Mouse (Mus musculus) neural tube, embryonic 12.5 days (tissue): ENCODE measurements around the gene Vsx2. TPM values are rescaled to one million over a fixed set of nuclear protein-coding genes. Genes with fewer than 3 reads are reported as not detected.
A peak's percentile ranks its signal among the peaks of the same experiment; 100 is the strongest.
"Not testable (repeated sequence)": the region's sequence is repeated elsewhere in the genome, so short reads cannot be mapped to it uniquely, and the experiment has no call there.

Source experiments
- ATAC-seq: fragments of 200-750 bp; cut with Nextera tagmentation; 2 replicates; pipeline ENCODE4 v1.8.0; 2017; ENCODE audit warnings: low read depth, mild to moderate bottlenecking, moderate TSS enrichment, moderate library complexity; ENCODE audit not compliant: low FRiP score
- H3K27ac ChIP-seq: fragments of 300-500 bp; sonication (generic); 2 replicates; pipeline ENCODE4 v1.5.1; 2016
- H3K27me3 ChIP-seq: fragments of 300-500 bp; sonication (generic); replicated peaks from 2 replicates; pipeline ENCODE4 v1.6.1; 2016; ENCODE audit warnings: mild to moderate bottlenecking
- H3K36me3 ChIP-seq: fragments of 300-500 bp; sonication (generic); 2 replicates; pipeline ENCODE4 v1.6.1; 2016; ENCODE audit warnings: mild to moderate bottlenecking
- H3K4me1 ChIP-seq: fragments of 300-500 bp; sonication (generic); 2 replicates; pipeline ENCODE4 v1.6.1; 2016
- H3K4me2 ChIP-seq: fragments of 300-500 bp; sonication (generic); replicated peaks from 2 replicates; pipeline ENCODE4 v1.6.1; 2016; ENCODE audit warnings: mild to moderate bottlenecking
- H3K4me3 ChIP-seq: fragments of 300-500 bp; sonication (generic); 2 replicates; pipeline ENCODE4 v1.5.1; 2016
- H3K9ac ChIP-seq: fragments of 300-500 bp; sonication (generic); 2 replicates; pipeline ENCODE4 v1.6.1; 2016; ENCODE audit warnings: mild to moderate bottlenecking
- H3K9me3 ChIP-seq: fragments of 300-500 bp; sonication (generic); 2 replicates; pipeline ENCODE4 v1.6.1; 2016; ENCODE audit warnings: mild to moderate bottlenecking
- WGBS: fragments of 180-500 bp; shearing (Covaris S2); methylation state at CpG from one replicate; pipeline ENCODE4 v1.1.7; 2016; 5-methylcytosine and 5-hydroxymethylcytosine counted together
- polyA plus RNA-seq: library from polyadenylated mRNA; unstranded; fragments of >200 nt; fragmentation: Nextera tagmentation; extraction: Ambion mirVana; gene quantifications from 2 replicates; pipeline ENCODE4 v1.2.1, GENCODE M21; 2016

Vsx2 gene
- polyA plus RNA-seq, result 6.6 and 6.9 TPM in 2 replicates

DNA sequence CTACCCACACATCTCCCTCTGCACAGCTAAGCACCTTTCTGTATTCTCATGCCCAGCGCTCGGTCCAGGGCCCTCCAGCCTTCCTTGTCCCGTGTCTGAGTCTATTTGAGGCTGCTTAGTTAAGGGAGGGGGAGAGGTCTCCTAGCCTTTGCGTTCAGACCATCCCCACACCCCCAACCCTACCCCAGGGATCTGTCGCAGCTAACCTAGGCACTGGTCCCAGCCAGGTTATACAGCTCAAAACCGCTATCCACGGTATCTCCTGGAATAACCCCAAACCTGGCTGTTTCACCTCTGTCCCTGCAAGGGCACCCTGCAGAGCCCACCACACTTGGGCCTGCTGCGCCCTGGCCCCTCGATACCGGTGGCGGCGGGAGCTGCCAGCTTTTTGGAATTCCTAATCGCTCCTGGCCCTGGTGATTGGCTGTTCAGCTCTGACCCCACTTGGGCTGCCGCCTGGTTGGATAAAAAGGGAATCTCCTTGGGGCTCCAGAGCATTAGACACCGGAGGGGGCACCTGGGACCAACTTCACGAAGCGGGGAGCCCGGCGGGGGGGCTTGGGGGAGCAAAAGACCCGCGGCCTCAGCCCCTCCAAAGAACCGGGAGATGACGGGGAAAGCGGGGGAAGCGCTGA lies at the start of gene Vsx2:
Gene Vsx2, plus strand, starts transcription at position 427 of the 635 bp plus-strand sequence.
- no peaks in the 10 kb centered on the region for H3K36me3 ChIP-seq
- H3K9me3 ChIP-seq, result no peaks in the 10 kb centered on the region
- under 1% methylated on average over 25 of the region's 25 CpGs for WGBS
- H3K4me2 ChIP-seq, result peak within 1 kb of the TSS; percentile 12; the same call in 1 of the 2 replicates
- no peak for ATAC-seq
- H3K9ac ChIP-seq, result no peak within 1 kb of the TSS
- H3K4me3 ChIP-seq, result peak within 1 kb of the TSS; percentile 22
- peaks cover 77% of the 10 kb centered on the region for H3K27me3 ChIP-seq
- peaks cover 17% of the 10 kb centered on the region for H3K4me1 ChIP-seq
- H3K27ac ChIP-seq, result no peak within 1 kb of the TSS

GRCm38 (mm10) chr12:84523728-84524127 lies 45.8 kb upstream of the Vsx2 start:
- Histone ChIP-seq H3K27ac (no peak overlapping the region), H3K9me3 (no peaks in the 10 kb centered on the region), H3K4me2 (no peak overlapping the region), H3K27me3 (peaks cover 29% of the 10 kb centered on the region), H3K4me1 (peaks cover 2% of the 10 kb centered on the region; the same call in 1 of the 2 replicates), H3K4me3 (no peak overlapping the region), H3K9ac (no peak overlapping the region), H3K36me3 (no peaks in the 10 kb centered on the region)
- ATAC-seq, result no peak
- 66% methylated on average over 3 of the region's 3 CpGs for WGBS

GRCm38 (mm10) chr12:84524147-84525050 lies 45.2 kb upstream of the Vsx2 start:
- Histone ChIP-seq H3K9me3 (no peaks in the 10 kb centered on the region), H3K4me2 (no peak overlapping the region), H3K9ac (no peak overlapping the region), H3K4me3 (no peak overlapping the region), H3K36me3 (no peaks in the 10 kb centered on the region), H3K27me3 (peaks cover 35% of the 10 kb centered on the region), H3K4me1 (peaks cover 2% of the 10 kb centered on the region; the same call in 1 of the 2 replicates), H3K27ac (no peak overlapping the region)
- no peak for ATAC-seq
- 62% methylated on average over 11 of the region's 11 CpGs for WGBS

- no peaks in the 10 kb centered on the region for H3K36me3 ChIP-seq
- H3K4me3 ChIP-seq, result no peak overlapping the region
- H3K4me1 ChIP-seq, result peaks cover 2% of the 10 kb centered on the region; the same call in 1 of the 2 replicates
- no peaks in the 10 kb centered on the region for H3K9me3 ChIP-seq
- no peak overlapping the region for H3K27ac ChIP-seq
- no peak for ATAC-seq
- 87% methylated on average over 12 of the region's 12 CpGs for WGBS
- peaks cover 41% of the 10 kb centered on the region for H3K27me3 ChIP-seq
- H3K9ac ChIP-seq, result no peak overlapping the region
- no peak overlapping the region for H3K4me2 ChIP-seq
Measured at GRCm38 (mm10) chr12:84525422-84525821, 44.1 kb upstream of the Vsx2 start.

DNA sequence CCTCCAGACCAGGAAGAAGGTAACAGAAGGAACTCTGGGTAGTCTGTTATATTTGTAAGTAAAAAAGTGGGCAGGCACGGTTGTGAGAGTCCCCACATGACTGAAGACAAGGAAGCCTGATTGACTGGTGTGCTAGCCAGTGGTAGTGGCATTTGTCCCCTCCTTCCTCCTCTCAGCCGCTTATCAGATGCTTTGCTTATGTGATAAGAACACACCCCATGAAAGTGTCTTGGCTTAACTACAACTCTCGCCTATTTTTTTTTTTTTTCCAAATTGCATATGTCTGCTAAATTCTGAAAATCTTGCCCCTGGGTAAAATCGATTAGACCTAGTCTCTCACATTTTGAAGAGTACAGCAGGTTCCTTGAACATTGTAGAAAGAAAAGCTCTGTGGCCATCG lies 39.1 kb upstream of the Vsx2 start:
- no peaks in the 10 kb centered on the region for H3K36me3 ChIP-seq
- ATAC-seq, result no peak
- peaks cover 19% of the 10 kb centered on the region for H3K4me1 ChIP-seq
- 91% methylated on average over 5 of the region's 5 CpGs for WGBS
- no peak overlapping the region for H3K4me2 ChIP-seq
- H3K27ac ChIP-seq, result no peak overlapping the region
- H3K27me3 ChIP-seq, result peaks cover 58% of the 10 kb centered on the region
- H3K9me3 ChIP-seq, result no peaks in the 10 kb centered on the region
- no peak overlapping the region for H3K4me3 ChIP-seq
- no peak overlapping the region for H3K9ac ChIP-seq

DNA sequence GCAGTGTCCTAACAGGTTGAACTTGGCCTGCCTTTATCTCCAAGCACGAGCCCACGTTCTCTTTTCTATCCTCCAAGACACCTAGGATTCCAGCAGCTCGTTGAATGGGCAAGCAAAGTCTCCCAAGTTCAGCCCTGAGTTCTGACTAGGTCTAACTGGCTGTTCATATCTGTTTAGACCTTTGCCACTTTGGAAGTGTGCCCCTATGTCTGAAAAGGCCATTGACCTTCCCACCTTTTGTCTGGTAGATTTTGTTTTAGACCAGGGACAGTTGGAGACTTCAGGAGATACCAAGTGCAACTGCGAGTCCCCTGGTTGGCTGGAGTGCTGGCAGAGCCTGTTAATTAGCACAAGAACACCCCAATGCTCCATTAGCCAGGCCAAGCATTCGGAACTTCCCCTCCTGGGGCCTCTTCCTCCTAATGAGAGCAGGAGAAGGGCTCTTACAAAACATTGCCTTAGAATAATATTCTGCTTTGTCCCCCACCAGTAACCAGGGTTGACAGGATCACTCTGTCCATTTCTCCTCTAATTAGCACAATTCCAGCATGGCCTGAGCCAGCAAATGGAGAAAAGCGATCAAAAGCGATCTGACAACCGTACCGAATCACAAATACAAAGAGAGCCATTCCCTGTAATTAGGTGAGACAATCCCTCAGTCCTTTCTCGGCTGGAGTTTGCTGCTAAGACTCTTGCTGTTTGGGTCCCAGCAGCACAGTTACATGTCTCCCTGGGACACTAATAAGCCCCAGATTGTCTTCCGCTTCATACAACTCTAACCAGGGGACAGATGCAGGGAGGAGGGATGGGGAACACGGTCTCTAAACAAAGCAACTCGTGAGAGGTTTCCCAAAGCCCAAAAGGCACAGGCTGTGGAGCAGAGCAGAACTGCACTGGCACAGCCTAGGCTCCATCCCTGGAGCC lies 37.4 kb upstream of the Vsx2 start:
- Histone ChIP-seq H3K9me3 (no peaks in the 10 kb centered on the region), H3K27me3 (peaks cover 63% of the 10 kb centered on the region), H3K36me3 (no peaks in the 10 kb centered on the region), H3K9ac (no peak overlapping the region), H3K4me3 (no peak overlapping the region), H3K4me2 (no peak overlapping the region; the same call in 1 of the 2 replicates), H3K27ac (no peak overlapping the region), H3K4me1 (peaks cover 17% of the 10 kb centered on the region)
- 32% methylated on average over 13 of the region's 13 CpGs for WGBS
- ATAC-seq, result peak; percentile 91

- H3K9me3 ChIP-seq, result no peaks in the 10 kb centered on the region
- H3K36me3 ChIP-seq, result no peaks in the 10 kb centered on the region
- H3K4me2 ChIP-seq, result no peak overlapping the region
- H3K4me1 ChIP-seq, result peaks cover 17% of the 10 kb centered on the region
- ATAC-seq, result no peak
- no peak overlapping the region for H3K4me3 ChIP-seq
- peaks cover 56% of the 10 kb centered on the region for H3K27me3 ChIP-seq
- no peak overlapping the region for H3K9ac ChIP-seq
- WGBS, result 65% methylated on average over 8 of the region's 8 CpGs
- H3K27ac ChIP-seq, result no peak overlapping the region
Measured at GRCm38 (mm10) chr12:84532830-84533199, 36.7 kb upstream of the Vsx2 start.

DNA sequence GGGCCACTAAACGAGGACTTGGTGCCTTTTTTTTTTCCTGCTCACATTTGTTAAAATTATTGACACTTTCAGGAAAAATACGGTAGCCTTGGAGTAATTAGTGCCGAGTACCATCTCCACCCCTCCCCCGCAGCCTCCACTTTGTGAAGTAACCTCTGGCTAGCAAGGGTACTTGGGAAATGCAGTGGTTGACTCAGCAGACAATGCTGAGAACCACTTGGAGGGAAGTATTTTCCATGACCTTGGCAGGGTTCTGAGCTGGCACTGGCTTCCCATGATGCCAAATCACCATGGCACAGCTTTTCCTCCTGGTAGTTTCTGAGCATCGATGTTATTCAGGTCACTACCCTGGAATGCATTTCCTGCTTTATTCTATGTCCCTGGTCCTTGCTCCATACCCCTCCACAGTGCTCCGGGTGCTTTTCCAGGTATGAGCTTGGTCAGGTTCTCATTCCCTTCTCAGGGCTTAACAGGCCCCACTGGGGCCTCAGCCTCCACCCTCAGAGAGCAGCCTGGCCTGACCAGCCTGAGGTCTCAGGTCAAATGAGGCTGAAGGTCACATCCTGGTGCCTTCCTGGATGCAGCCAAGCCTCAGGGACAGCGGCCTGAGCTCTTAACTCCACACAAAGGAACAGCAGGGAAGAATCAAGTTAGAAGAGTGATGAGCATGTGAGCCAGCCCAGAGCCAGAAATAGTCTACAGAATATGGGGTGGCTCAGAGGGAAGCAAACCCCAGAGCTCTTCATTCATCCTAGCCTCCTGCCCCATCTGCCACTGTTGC lies 35.7 kb upstream of the Vsx2 start:
- 74% methylated on average over 7 of the region's 7 CpGs for WGBS
- Histone ChIP-seq H3K9me3 (no peaks in the 10 kb centered on the region), H3K36me3 (no peaks in the 10 kb centered on the region), H3K27ac (no peak overlapping the region), H3K9ac (no peak overlapping the region), H3K4me2 (no peak overlapping the region), H3K4me3 (no peak overlapping the region), H3K4me1 (peaks cover 17% of the 10 kb centered on the region), H3K27me3 (peaks cover 57% of the 10 kb centered on the region)
- ATAC-seq, result no peak

DNA sequence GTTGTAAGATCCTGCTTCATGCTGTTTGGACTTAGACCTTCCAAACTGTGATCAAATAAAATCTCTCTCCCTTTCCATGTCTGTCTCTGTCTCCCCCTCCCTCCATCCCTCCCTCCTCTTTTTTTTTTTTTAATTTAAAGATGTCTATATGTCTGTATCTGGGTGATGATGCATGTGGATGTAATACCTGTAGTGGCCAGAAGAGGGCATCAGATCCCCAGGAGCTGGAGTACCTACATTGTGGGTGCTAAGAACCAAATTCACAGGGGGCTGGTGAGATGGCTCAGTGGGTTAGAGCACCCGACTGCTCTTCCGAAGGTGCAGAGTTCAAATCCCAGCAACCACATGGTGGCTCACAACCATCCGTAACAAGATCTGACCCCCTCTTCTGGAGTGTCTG lies 30.0 kb upstream of the Vsx2 start:
- H3K4me1 ChIP-seq, H3K9me3 ChIP-seq, ATAC-seq, H3K27ac ChIP-seq, H3K4me3 ChIP-seq, H3K9ac ChIP-seq, H3K4me2 ChIP-seq, H3K36me3 ChIP-seq: not testable (repeated sequence)
- 76% methylated on average over 3 of the region's 3 CpGs for WGBS
- H3K27me3 ChIP-seq, result peaks cover 44% of the 10 kb centered on the region

- no peak overlapping the region for H3K9ac ChIP-seq
- no peaks in the 10 kb centered on the region for H3K9me3 ChIP-seq
- peaks cover 28% of the 10 kb centered on the region for H3K27me3 ChIP-seq
- 77% methylated on average over 11 of the region's 11 CpGs for WGBS
- no peak for ATAC-seq
- no peak overlapping the region for H3K4me2 ChIP-seq
- no peaks in the 10 kb centered on the region for H3K4me1 ChIP-seq
- no peak overlapping the region for H3K4me3 ChIP-seq
- H3K36me3 ChIP-seq, result no peaks in the 10 kb centered on the region
- H3K27ac ChIP-seq, result no peak overlapping the region
Measured at GRCm38 (mm10) chr12:84541391-84541958, 28.1 kb upstream of the Vsx2 start.

DNA sequence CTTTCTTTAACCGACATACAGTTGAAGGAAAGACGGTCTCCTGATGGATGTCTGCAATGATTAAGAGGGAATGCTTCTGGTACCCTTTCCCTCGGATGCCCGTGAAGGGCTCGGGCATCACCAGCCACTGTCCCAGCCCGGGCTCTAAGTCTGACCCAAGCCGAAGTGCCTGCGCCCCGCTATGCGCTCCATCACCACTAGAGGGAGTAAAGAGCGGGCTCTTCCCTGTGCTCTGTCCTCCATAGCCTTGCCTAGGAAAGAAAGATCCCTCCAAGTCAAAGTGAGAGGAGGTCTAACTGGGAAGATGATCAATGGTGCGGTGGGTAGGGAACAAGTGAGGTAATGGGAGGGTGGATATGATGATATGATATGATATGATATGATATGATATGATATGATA lies 23.5 kb upstream of the Vsx2 start:
- WGBS, result 5% methylated on average over 12 of the region's 12 CpGs
- Histone ChIP-seq H3K4me3 (no peak overlapping the region), H3K9me3 (no peaks in the 10 kb centered on the region), H3K4me2 (no peak overlapping the region), H3K36me3 (no peaks in the 10 kb centered on the region), H3K9ac (no peak overlapping the region), H3K27ac (no peak overlapping the region), H3K4me1 (no peaks in the 10 kb centered on the region), H3K27me3 (peaks cover 8% of the 10 kb centered on the region; the same call in 1 of the 2 replicates)
- peak; percentile 66; the same call in 1 of the 2 replicates for ATAC-seq
